Mouse (Mus musculus) heart, postnatal 0 days (tissue): Measurements from ENCODE around the gene Neurl2. TPM values are rescaled to one million over a fixed set of nuclear protein-coding genes. Genes with fewer than 3 reads are reported as not detected.

Experiments used
- ATAC-seq: fragments of 200-750 bp; cut with Nextera tagmentation; 2 replicates; pipeline ENCODE4 v1.8.0; 2017; ENCODE audit warnings: low read depth, moderate number of reproducible peaks, moderate library complexity; ENCODE audit not compliant: insufficient read depth
- DNase-seq: peaks from one replicate; pipeline ENCODE4 v3.0.0-alpha.2; 2016; ENCODE audit warnings: low spot score
- H3K27ac ChIP-seq: fragments of 300-500 bp; sonication (generic); 2 replicates; pipeline ENCODE4 v1.5.1; 2014; ENCODE audit warnings: low read depth, mild to moderate bottlenecking
- H3K27me3 ChIP-seq: fragments of 300-500 bp; sonication (generic); 2 replicates; pipeline ENCODE4 v1.6.1; 2014; ENCODE audit warnings: low read length, mixed read lengths; ENCODE audit not compliant: control insufficient read depth, insufficient read depth
- H3K36me3 ChIP-seq: fragments of 300-500 bp; sonication (generic); replicated peaks from 2 replicates; pipeline ENCODE4 v1.6.1; 2014; ENCODE audit warnings: low read length, mixed read lengths; ENCODE audit not compliant: control insufficient read depth, insufficient read depth
- H3K4me1 ChIP-seq: fragments of 300-500 bp; sonication (generic); 2 replicates; pipeline ENCODE4 v1.6.1; 2014; ENCODE audit warnings: antibody characterized with exemption; ENCODE audit not compliant: control insufficient read depth, insufficient read depth
- H3K4me2 ChIP-seq: fragments of 300-500 bp; sonication (generic); 2 replicates; pipeline ENCODE4 v1.6.1; 2014; ENCODE audit warnings: low read depth, mild to moderate bottlenecking, low read length, moderate library complexity
- H3K4me3 ChIP-seq: fragments of 300-500 bp; sonication (generic); 2 replicates; pipeline ENCODE4 v1.5.1; 2014; ENCODE audit warnings: low read depth, low read length
- H3K9ac ChIP-seq: fragments of 300-500 bp; sonication (generic); replicated peaks from 2 replicates; pipeline ENCODE4 v1.6.1; 2014; ENCODE audit warnings: low read depth, low read length, mixed read lengths
- H3K9me3 ChIP-seq: fragments of 300-500 bp; sonication (generic); replicated peaks from 2 replicates; pipeline ENCODE4 v1.6.1; 2016; ENCODE audit warnings: low read length; ENCODE audit not compliant: control insufficient read depth
- CTCF ChIP-seq: IDR thresholded peaks from 2 replicates; pipeline ENCODE4 v1.5.1; 2016; ENCODE audit warnings: antibody characterized with exemption, control low read depth, low read depth
- EP300 ChIP-seq: IDR thresholded peaks from 2 replicates; pipeline ENCODE4 v1.6.1; 2016; ENCODE audit warnings: antibody characterized with exemption, low read depth
- WGBS: fragments of 180-500 bp; shearing (Covaris S2); extraction: QIAGEN DNeasy Blood & Tissue Kit; methylation state at CpG from one replicate; pipeline ENCODE4 v1.1.7; 2014; 5-methylcytosine and 5-hydroxymethylcytosine counted together
- polyA plus RNA-seq: library from polyadenylated mRNA; unstranded; fragments of >200 nt; fragmentation: Nextera tagmentation; extraction: Ambion mirVana; gene quantifications from 2 replicates; pipeline ENCODE4 v1.2.1, GENCODE M21; 2015
- total RNA-seq: library from RNA; depleted of rRNA; stranded (reverse); fragments of >200 nt; gene quantifications from 2 replicates; pipeline ENCODE4 v1.2.3, GENCODE M21; 2014; ENCODE audit warnings: low replicate concordance

Neurl2 gene
- total and polyA plus RNA-seq, 2 experiments from 2014 or later, result 57.1 to 76.5 TPM

- Histone ChIP-seq H3K9ac (no peak overlapping the region), H3K4me3 (no peak overlapping the region), H3K27ac (no peak overlapping the region), H3K36me3 (no peaks in the 10 kb centered on the region), H3K4me1 (peaks cover 23% of the 10 kb centered on the region), H3K9me3 (no peaks in the 10 kb centered on the region), H3K4me2 (no peak overlapping the region), H3K27me3 (peaks cover 39% of the 10 kb centered on the region; the same call in 1 of the 2 replicates)
- ATAC-seq, result no peak
- no peak for DNase-seq
- TF ChIP-seq CTCF (no peak), EP300 (no peak)
- WGBS, result 71% methylated on average over 9 of the region's 9 CpGs
Measured at GRCm38 (mm10) chr2:164859640-164860432, 26.6 kb upstream of the Neurl2 start.

- peaks cover 23% of the 10 kb centered on the region for H3K4me1 ChIP-seq
- no peak overlapping the region for H3K4me2 ChIP-seq
- H3K4me3 ChIP-seq, result no peak overlapping the region
- DNase-seq (no peak), ATAC-seq (no peak)
- no peak overlapping the region for H3K27ac ChIP-seq
- no peak for TF ChIP-seq EP300
- TF ChIP-seq CTCF, result no peak
- WGBS, result 59% methylated on average over 2 of the region's 2 CpGs
- no peaks in the 10 kb centered on the region for H3K36me3 ChIP-seq
- H3K9me3 ChIP-seq, result no peaks in the 10 kb centered on the region
- no peak overlapping the region for H3K9ac ChIP-seq
- H3K27me3 ChIP-seq, result peaks cover 46% of the 10 kb centered on the region; the same call in 1 of the 2 replicates
Measured at GRCm38 (mm10) chr2:164859155-164859554, 25.9 kb upstream of the Neurl2 start.

GRCm38 (mm10) chr2:164857842-164858553 lies 24.7 kb upstream of the Neurl2 start:
- no peak for DNase-seq

GRCm38 (mm10) chr2:164857101-164857821 lies 24.0 kb upstream of the Neurl2 start, which contains the start of gene Pltp:
Gene Pltp, minus strand, starts transcription at chr2:164857711.
- no peaks in the 10 kb centered on the region for H3K36me3 ChIP-seq
- peaks cover 47% of the 10 kb centered on the region; the same call in 1 of the 2 replicates for H3K27me3 ChIP-seq
- under 1% methylated on average over 45 of the region's 47 CpGs for WGBS
- peaks cover 23% of the 10 kb centered on the region for H3K4me1 ChIP-seq
- no peaks in the 10 kb centered on the region for H3K9me3 ChIP-seq
- DNase-seq, result no peak
- peak within 1 kb of the TSS; percentile 96 for H3K4me2 ChIP-seq
- peak within 1 kb of the TSS; percentile 41 for H3K9ac ChIP-seq
- H3K27ac ChIP-seq, result no peak within 1 kb of the TSS
- peak; percentile 63 for ATAC-seq
- TF ChIP-seq EP300 (no peak), CTCF (no peak)
- peak within 1 kb of the TSS; percentile 55 for H3K4me3 ChIP-seq

More at GRCm38 (mm10) chr2:164857842-164858553, 24.7 kb upstream of the Neurl2 start:
- Histone ChIP-seq H3K36me3 (no peaks in the 10 kb centered on the region), H3K27me3 (peaks cover 47% of the 10 kb centered on the region; the same call in 1 of the 2 replicates), H3K4me3 (peak overlapping the region; percentile 55), H3K4me2 (peak overlapping the region; percentile 96), H3K9me3 (no peaks in the 10 kb centered on the region), H3K27ac (no peak overlapping the region), H3K9ac (no peak overlapping the region), H3K4me1 (peaks cover 23% of the 10 kb centered on the region)
- no peak for ATAC-seq
- TF ChIP-seq EP300 (no peak), CTCF (no peak)
- WGBS, result 17% methylated on average over 19 of the region's 19 CpGs
